In the genomic region with DNA sequence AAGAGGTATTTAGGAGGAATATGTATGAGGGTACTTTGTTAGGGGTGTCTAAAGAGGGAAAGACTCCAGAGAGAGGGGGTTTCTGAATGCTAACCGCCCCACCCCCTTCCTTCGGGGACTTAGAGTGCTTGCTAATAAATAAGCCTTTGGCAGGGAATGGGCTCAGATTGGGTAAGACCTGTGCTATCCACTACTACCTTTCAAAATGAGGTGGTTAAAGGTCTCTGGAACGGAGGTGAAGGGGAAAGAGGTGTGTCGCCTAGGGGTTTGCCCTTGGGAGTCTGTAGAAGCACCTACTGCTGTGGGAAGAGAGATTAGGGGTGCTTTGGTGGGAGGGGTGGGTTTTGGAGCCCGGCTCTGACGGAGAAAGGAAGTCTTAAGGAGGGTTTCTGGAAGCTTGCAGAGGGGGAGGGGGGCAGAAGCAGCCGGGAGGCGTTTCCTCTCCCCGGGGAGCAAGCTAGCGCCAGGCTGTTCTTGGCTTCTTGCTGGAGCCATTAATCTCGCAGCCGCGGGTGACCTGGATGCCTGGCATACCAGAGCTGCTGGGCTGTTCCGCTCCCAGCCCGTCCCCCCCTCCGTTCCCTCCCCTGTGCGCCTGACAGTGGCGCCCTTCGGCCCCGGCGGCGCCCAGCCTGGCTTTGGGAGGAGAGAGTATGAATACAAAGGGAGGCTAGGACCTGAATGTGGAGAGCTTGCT, we compare ENCODE assay signal across 8 mouse cellular contexts. TPM values are rescaled to one million over a fixed set of nuclear protein-coding genes. Genes with fewer than 3 reads are reported as not detected.
DNase-seq lines count a peak whose midpoint lies in the region; ATAC-seq lines count a peak whose summit lies in the region.

No protein-coding gene starts in this region.

- peak; percentile 98 for DNase-seq in Muller cell, postnatal 12 days (ENCODE audit: inconsistent ontology term)
- peak; percentile 67 for DNase-seq in cerebellum, adult 9-11 months
- DNase-seq in heart, postnatal 4 days: peak; percentile 92
- peak; percentile 40 to 62 for DNase-seq in layer of hippocampus, postnatal 14 days (ENCODE audit: low spot score in 2 of 2)
- DNase-seq in lung, postnatal 36 days: peak; percentile 96
- DNase-seq in right cerebral cortex, postnatal 36 days (ENCODE audit: low spot score in 2 of 2): peak; percentile 53 to 56

- peak; percentile 58 for ATAC-seq in frontal cortex, adult (ENCODE audit: low TSS enrichment)
- no peak for ATAC-seq in megakaryocyte-erythroid progenitor cell, adult 5-6 weeks (replicated peaks; ENCODE audit: low FRiP score, low TSS enrichment, poor library complexity, severe bottlenecking)

RNA-seq across cellular contexts. Expression of a gene that starts 9.6 kb away (rescaled TPM):
- 10 to 100 TPM; 90.0 to 91.6 TPM for total RNA-seq in heart, postnatal 4 days (2021)
- total RNA-seq in layer of hippocampus, postnatal 14 days (2021): 10 to 100 TPM; 23.3 to 25.3 TPM
- total RNA-seq in megakaryocyte-erythroid progenitor cell, adult 5-6 weeks (2014; fragmentation: Nextera tagmentation): not detected in 2 replicates
- not detected in 2 replicates for total RNA-seq in megakaryocyte-erythroid progenitor cell, adult 5-6 weeks (2017)

Comparison
In these comparisons a context has a peak if more than half of its experiments do, and no peak if none do; other contexts are left out.
1. RNA of a gene that starts 9.6 kb away (total RNA-seq): 90.0 to 91.6 TPM in heart, postnatal 4 days and 23.3 to 25.3 TPM in layer of hippocampus, postnatal 14 days; not detected in megakaryocyte-erythroid progenitor cell, adult 5-6 weeks; every median in the first group is over 10 times any median in the second.
2. Peak in every context shown above with its lines, with median percentiles within 50 percentile points of each other: DNase-seq.